Mouse (Mus musculus) intestine, postnatal 0 days (tissue): Measurements from ENCODE around the gene Ethe1. TPM values are rescaled to one million over a fixed set of nuclear protein-coding genes. Genes with fewer than 3 reads are reported as not detected.
A peak's percentile ranks its signal among the peaks of the same experiment; 100 is the strongest.
"Not testable (repeated sequence)": the region's sequence is repeated elsewhere in the genome, so short reads cannot be mapped to it uniquely, and the experiment has no call there.

Experiments
- ATAC-seq: fragments of 200-750 bp; cut with Nextera tagmentation; 2 replicates; pipeline ENCODE4 v1.8.0; 2017; ENCODE audit warnings: mild to moderate bottlenecking, moderate TSS enrichment, moderate library complexity
- H3K27ac ChIP-seq: fragments of 300-500 bp; sonication (generic); 2 replicates; pipeline ENCODE4 v1.5.1; 2014; ENCODE audit warnings: mild to moderate bottlenecking, low read depth, low read length, moderate library complexity
- H3K27me3 ChIP-seq: fragments of 300-500 bp; sonication (generic); replicated peaks from 2 replicates; pipeline ENCODE4 v1.6.1; 2014; ENCODE audit warnings: low read length, mixed read lengths; ENCODE audit not compliant: control insufficient read depth, insufficient read depth
- H3K36me3 ChIP-seq: fragments of 300-500 bp; sonication (generic); 2 replicates; pipeline ENCODE4 v1.6.1; 2014; ENCODE audit warnings: mild to moderate bottlenecking, moderate library complexity; ENCODE audit not compliant: control insufficient read depth, insufficient read depth
- H3K4me1 ChIP-seq: fragments of 300-500 bp; sonication (generic); replicated peaks from 2 replicates; pipeline ENCODE4 v1.6.1; 2014; ENCODE audit warnings: antibody characterized with exemption, low read length, mixed read lengths; ENCODE audit not compliant: control insufficient read depth, insufficient read depth
- H3K4me2 ChIP-seq: fragments of 300-500 bp; sonication (generic); replicated peaks from 2 replicates; pipeline ENCODE4 v1.6.1; 2014; ENCODE audit warnings: low read depth, mild to moderate bottlenecking, moderate library complexity
- H3K4me3 ChIP-seq: fragments of 300-500 bp; sonication (generic); 2 replicates; pipeline ENCODE4 v1.5.1; 2014; ENCODE audit warnings: low read depth, low read length
- H3K9ac ChIP-seq: fragments of 300-500 bp; sonication (generic); 2 replicates; pipeline ENCODE4 v1.6.1; 2014; ENCODE audit warnings: mild to moderate bottlenecking, low read depth, low read length
- H3K9me3 ChIP-seq: fragments of 300-500 bp; sonication (generic); 2 replicates; pipeline ENCODE4 v1.6.1; 2016; ENCODE audit warnings: mixed run types; ENCODE audit not compliant: control insufficient read depth
- CTCF ChIP-seq: sonication (generic); IDR thresholded peaks from 2 replicates; pipeline ENCODE4 v1.5.1; 2016; ENCODE audit warnings: low read depth, mild to moderate bottlenecking, control low read depth, antibody characterized with exemption, moderate library complexity
- WGBS: fragments of 180-500 bp; shearing (Covaris S2); extraction: QIAGEN DNeasy Blood & Tissue Kit; methylation state at CpG from one replicate; pipeline ENCODE4 v1.1.7; 2014; 5-methylcytosine and 5-hydroxymethylcytosine counted together
- polyA plus RNA-seq: library from polyadenylated mRNA; unstranded; fragments of >200 nt; fragmentation: Nextera tagmentation; extraction: Ambion mirVana; gene quantifications from 2 replicates; pipeline ENCODE4 v1.2.1, GENCODE M21; 2015

Ethe1 gene
- polyA plus RNA-seq, 1 experiment from 2014 or later: 25.4 TPM

DNA sequence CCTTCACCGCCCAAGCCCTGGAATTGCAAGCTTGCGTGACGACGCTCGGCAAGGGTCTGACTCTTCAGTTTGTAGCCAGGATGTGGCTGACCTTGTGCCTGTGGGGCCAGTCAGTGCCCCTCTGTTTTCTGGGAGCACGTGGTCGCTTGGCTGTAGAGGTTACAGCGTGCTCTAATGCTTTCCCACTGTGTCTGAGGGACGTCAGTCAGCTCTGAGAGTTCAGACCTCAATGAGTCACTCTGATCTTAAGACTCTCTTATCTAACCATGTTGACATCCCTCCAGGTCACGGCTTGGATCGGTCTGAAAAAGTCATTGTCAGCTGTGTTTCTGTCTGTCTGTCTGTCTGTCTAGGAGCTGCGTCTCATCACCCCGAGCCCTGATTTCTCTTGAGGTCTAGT lies 27.5 kb downstream of the Ethe1 start:
- no peak overlapping the region for H3K4me2 ChIP-seq
- peak; percentile 52 for ATAC-seq
- TF ChIP-seq CTCF: no peak
- H3K36me3 ChIP-seq: peaks cover 28% of the 10 kb centered on the region
- H3K27me3 ChIP-seq: no peaks in the 10 kb centered on the region; the same call in 1 of the 2 replicates
- H3K4me1 ChIP-seq: 0 out of 2 replicates have a peak, but pooled peaks cover 8% of the 10 kb centered on the region
- H3K27ac ChIP-seq: peak overlapping the region; percentile 36; the same call in 1 of the 2 replicates
- H3K9ac ChIP-seq: no peak overlapping the region
- no peaks in the 10 kb centered on the region for H3K9me3 ChIP-seq
- 54% methylated on average over 13 of the region's 13 CpGs for WGBS
- no peak overlapping the region for H3K4me3 ChIP-seq

DNA sequence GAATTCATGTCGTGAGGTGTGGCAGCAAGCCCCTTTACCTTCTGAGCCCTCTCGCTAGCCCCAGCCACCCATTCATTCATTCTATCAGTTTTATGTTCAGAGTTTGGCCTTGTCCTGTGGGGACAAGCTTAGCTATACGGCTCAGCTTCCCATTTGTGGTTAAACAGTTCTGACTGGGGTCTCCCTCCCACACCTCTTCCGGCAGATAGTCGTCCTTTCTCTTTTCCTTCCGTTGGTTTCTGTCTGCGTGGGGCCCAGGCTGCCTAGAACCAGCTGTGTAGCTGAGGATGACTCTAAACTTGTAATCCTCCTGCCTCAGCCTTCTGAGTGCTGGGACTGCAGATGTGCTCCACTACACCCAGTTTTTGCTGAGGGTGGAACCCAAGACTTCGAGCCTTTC lies 30.4 kb downstream of the Ethe1 start:
- 78% methylated on average over 8 of the region's 8 CpGs for WGBS
- H3K4me3 ChIP-seq: no peak overlapping the region
- H3K4me2 ChIP-seq: no peak overlapping the region
- 0 out of 2 replicates have a peak, but pooled peaks cover under 1% of the 10 kb centered on the region for H3K4me1 ChIP-seq
- TF ChIP-seq CTCF: no peak
- H3K9ac ChIP-seq: no peak overlapping the region
- 0 out of 2 replicates have a peak, but pooled peaks cover 4% of the 10 kb centered on the region for H3K9me3 ChIP-seq
- peaks cover 50% of the 10 kb centered on the region for H3K36me3 ChIP-seq
- ATAC-seq: no peak
- H3K27me3 ChIP-seq: no peaks in the 10 kb centered on the region
- no peak overlapping the region for H3K27ac ChIP-seq

DNA sequence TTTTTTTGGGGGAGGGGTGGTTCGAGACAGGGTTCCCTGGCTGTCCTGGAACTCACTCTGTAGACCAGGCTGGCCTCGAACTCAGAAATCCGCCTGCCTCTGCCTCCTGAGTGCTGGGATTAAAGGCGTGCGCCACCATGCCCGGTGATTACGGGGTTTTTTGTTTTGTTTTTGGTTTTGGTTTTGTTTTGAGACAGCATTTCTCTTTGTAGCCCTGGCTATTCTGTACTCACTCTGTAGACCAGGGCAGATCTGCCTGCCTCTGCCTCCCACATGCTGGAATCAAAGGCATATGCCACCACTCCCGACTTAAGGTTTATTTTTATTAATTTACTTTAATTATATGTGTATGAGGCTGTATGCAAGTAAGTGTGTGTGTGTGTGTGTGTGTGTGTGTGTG lies 31.0 kb downstream of the Ethe1 start:
- H3K9me3 ChIP-seq, H3K27me3 ChIP-seq, H3K4me2 ChIP-seq, H3K9ac ChIP-seq, H3K27ac ChIP-seq, H3K4me3 ChIP-seq, ATAC-seq, H3K4me1 ChIP-seq: not testable (repeated sequence)
- H3K36me3 ChIP-seq: peaks cover 54% of the 10 kb centered on the region
- 95% methylated on average over 8 of the region's 8 CpGs for WGBS

DNA sequence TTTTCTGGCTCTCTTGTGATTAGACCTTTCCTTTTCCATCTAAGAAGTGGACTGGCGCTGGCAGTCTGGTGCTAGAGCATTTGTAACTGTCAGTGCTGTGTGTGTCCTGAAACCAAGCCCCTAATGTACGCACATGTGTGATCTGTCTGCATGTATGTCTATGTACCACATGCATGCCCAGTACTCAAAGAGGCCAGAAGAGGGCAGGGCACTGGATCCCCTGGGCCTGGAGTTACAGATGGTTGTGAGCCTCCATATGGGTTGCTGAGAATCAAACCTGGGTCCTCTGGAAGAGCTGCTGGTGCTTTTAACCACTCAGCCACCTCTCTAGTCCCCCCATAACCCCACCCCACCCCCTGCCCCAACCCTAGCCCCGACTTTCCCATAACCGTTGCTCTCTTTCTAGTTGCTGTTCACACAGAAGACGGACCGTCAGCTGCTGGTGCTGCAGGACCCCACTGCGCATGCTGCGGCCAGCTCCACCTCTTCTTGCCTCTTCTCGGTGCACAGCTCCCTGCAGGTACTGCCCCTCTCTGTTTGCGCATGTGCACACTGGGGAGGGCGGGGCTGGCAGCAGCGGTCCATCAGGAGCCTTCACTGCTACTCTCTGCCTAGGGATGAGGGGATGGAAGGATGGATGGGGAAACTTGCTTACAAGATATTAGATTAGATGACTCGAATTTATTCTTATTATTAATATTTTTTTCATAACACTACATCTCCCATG lies 32.5 kb downstream of the Ethe1 start:
- 76% methylated on average over 13 of the region's 13 CpGs for WGBS
- no peak for ATAC-seq
- H3K4me2 ChIP-seq: no peak overlapping the region
- H3K27me3 ChIP-seq: no peaks in the 10 kb centered on the region
- no peak overlapping the region for H3K27ac ChIP-seq
- H3K9me3 ChIP-seq: 0 out of 2 replicates have a peak, but pooled peaks cover 4% of the 10 kb centered on the region
- no peaks in the 10 kb centered on the region for H3K4me1 ChIP-seq
- TF ChIP-seq CTCF: 0 out of 2 replicates have a peak, but pooled peaks have one; percentile 26
- H3K36me3 ChIP-seq: peaks cover 66% of the 10 kb centered on the region
- no peak overlapping the region for H3K4me3 ChIP-seq
- no peak overlapping the region for H3K9ac ChIP-seq

GRCm38 (mm10) chr7:24621193-24621592 lies 33.9 kb downstream of the Ethe1 start:
- 89% methylated on average over 3 of the region's 3 CpGs for WGBS
- H3K9me3 ChIP-seq: 0 out of 2 replicates have a peak, but pooled peaks cover 4% of the 10 kb centered on the region

DNA sequence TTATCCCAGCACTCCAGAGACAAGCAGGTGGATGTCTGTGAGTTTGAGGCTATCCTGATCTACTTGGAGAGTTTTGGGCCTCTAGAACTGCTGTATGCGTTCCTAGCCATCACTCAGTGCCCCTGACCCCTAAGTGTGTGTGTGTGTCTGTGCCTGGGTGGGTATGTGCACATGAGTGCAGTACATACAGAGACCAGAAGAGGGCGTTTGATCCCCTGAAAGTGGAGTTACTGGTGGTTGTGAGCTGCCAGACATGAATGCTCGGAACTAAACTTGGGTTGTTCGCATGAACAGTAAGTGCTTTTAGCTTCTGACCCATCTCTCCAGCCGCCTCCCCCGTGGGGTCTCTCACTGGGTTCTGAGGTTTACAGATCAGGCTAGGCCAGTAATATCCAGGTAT lies 35.6 kb downstream of the Ethe1 start:
- peak; percentile 26 for TF ChIP-seq CTCF

More at GRCm38 (mm10) chr7:24621193-24621592, 33.9 kb downstream of the Ethe1 start:
- H3K27me3 ChIP-seq: no peaks in the 10 kb centered on the region
- peak; percentile 56 for TF ChIP-seq CTCF
- peaks cover 70% of the 10 kb centered on the region for H3K36me3 ChIP-seq
- H3K4me3 ChIP-seq: no peak overlapping the region
- H3K4me2 ChIP-seq: no peak overlapping the region
- H3K27ac ChIP-seq: no peak overlapping the region
- no peak for ATAC-seq
- H3K9ac ChIP-seq: no peak overlapping the region
- H3K4me1 ChIP-seq: no peaks in the 10 kb centered on the region

More for the DNA sequence above, 35.6 kb downstream of the Ethe1 start:
- H3K36me3 ChIP-seq: peaks cover 70% of the 10 kb centered on the region
- H3K4me1 ChIP-seq: no peaks in the 10 kb centered on the region
- H3K9ac ChIP-seq: no peak overlapping the region
- H3K27ac ChIP-seq: no peak overlapping the region
- H3K4me3 ChIP-seq: no peak overlapping the region
- no peaks in the 10 kb centered on the region for H3K27me3 ChIP-seq
- 83% methylated on average over 6 of the region's 6 CpGs for WGBS
- ATAC-seq: no peak
- H3K4me2 ChIP-seq: no peak overlapping the region
- H3K9me3 ChIP-seq: 0 out of 2 replicates have a peak, but pooled peaks cover 4% of the 10 kb centered on the region
